Comparison of ENCODE assay signal across 12 mouse cellular contexts in the genomic region with DNA sequence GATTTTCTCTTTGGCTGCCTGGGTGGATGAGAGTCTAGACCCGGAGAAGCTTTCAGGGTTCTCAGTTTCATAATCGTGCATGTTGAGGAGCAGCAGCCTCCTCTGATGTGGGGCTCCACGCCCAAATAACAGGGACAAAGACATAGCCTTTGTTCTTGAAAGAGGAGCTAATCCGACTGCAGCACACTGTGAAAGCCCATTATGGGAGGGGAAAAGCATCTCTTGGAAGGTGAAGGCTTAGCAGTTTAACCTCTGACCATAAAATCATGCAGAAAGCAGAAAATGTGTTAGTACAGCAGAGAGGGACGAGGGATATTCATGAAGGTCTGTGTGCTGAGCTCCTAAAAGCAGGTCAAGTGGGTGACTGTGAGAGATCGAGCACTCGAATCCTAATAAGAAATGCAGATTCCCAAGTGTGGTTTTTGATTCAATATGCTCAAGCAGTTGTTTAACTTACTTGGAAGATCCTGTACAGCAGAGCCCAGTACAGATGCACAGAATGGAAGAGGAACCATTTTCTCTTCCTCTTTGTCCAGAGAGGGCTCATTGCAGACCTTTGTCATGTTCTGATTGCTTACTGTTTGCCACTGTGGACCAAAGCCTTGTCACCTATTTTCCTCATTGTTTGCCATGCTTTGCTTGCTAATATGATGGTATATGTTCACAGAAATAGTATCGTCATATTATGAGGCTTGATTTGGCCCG. TPM values are rescaled to one million over a fixed set of nuclear protein-coding genes. Genes with fewer than 3 reads are reported as not detected.
DNase-seq lines count a peak whose midpoint lies in the region; ATAC-seq lines count a peak whose summit lies in the region.
"Had no signal": no experiment of that assay in that cellular context is flagged by ENCODE, and none has a peak within 500 bp of the region (broad histone marks: within the 10 kb centered on the region; RNA-seq: fewer than 3 reads in every experiment).

No protein-coding gene starts in this region.

- peak; percentile 29 for DNase-seq in brain, adult 2 months (ENCODE audit: low read depth, low spot score)
- DNase-seq in embryonic facial prominence, embryonic 10.5 days (ENCODE audit: low spot score), result peak; percentile 12
- DNase-seq in hindbrain, embryonic 14.5 days (ENCODE audit: low spot score), result peak; percentile 45
- DNase-seq in spleen, postnatal 14 days (ENCODE audit: low spot score in 2 of 2), result no peak
- no peak for DNase-seq in adrenal gland, postnatal 4 days (ENCODE audit: low spot score in 2 of 2)
- no peak for DNase-seq in lung, adult 18-20 months
- DNase-seq: adrenal gland, postnatal 14 days; spleen, adult 18-20 months; thymus, postnatal 4 days had no signal

- H3K4me3 ChIP-seq in embryonic facial prominence, embryonic 10.5 days, result no peak overlapping the region
- H3K4me3 ChIP-seq in hindbrain, embryonic 14.5 days (replicated peaks; ENCODE audit: low read length), result no peak overlapping the region
- H3K4me3 ChIP-seq: kidney, embryonic 15.5 days; limb, embryonic 10.5 days had no signal

- 44% methylated on average over 9 of the region's 9 CpGs for WGBS in embryonic facial prominence, embryonic 10.5 days
- WGBS in hindbrain, embryonic 14.5 days, result 19% methylated on average over 9 of the region's 9 CpGs

- H3K9ac ChIP-seq in hindbrain, embryonic 14.5 days, result peak overlapping the region; percentile 32
- H3K9ac ChIP-seq: kidney, embryonic 15.5 days had no signal

- no peaks in the 10 kb centered on the region for H3K9me3 ChIP-seq in embryonic facial prominence, embryonic 10.5 days
- H3K9me3 ChIP-seq in hindbrain, embryonic 14.5 days (ENCODE audit: control insufficient read depth, low read length), result no peaks in the 10 kb centered on the region
- H3K9me3 ChIP-seq: kidney, embryonic 15.5 days; limb, embryonic 10.5 days had no signal

- H3K4me1 ChIP-seq in embryonic facial prominence, embryonic 10.5 days, result 0 out of 2 replicates have a peak, but pooled peaks cover 4% of the 10 kb centered on the region
- H3K4me1 ChIP-seq in hindbrain, embryonic 14.5 days (replicated peaks; ENCODE audit: control insufficient read depth, insufficient read depth, low read length), result 0 out of 2 replicates have a peak, but pooled peaks cover 10% of the 10 kb centered on the region
- H3K4me1 ChIP-seq: kidney, embryonic 15.5 days had no signal

- no peaks in the 10 kb centered on the region for H3K36me3 ChIP-seq in embryonic facial prominence, embryonic 10.5 days (replicated peaks)
- H3K36me3 ChIP-seq in hindbrain, embryonic 14.5 days (replicated peaks; ENCODE audit: control insufficient read depth, insufficient read depth), result no peaks in the 10 kb centered on the region
- H3K36me3 ChIP-seq: kidney, embryonic 15.5 days; limb, embryonic 10.5 days had no signal

- peak; percentile 57; the same call in 1 of the 2 replicates for ATAC-seq in hindbrain, embryonic 14.5 days (ENCODE audit: low FRiP score)
- 0 out of 2 replicates have a peak, but pooled peaks have one; percentile 35 for ATAC-seq in monocyte, adult 5-6 weeks (replicated peaks; ENCODE audit: insufficient number of reproducible peaks, low FRiP score, low TSS enrichment, poor library complexity, severe bottlenecking)

- peak overlapping the region; percentile 6; the same call in 1 of the 2 replicates for H3K4me2 ChIP-seq in hindbrain, embryonic 14.5 days (replicated peaks)
- H3K4me2 ChIP-seq: kidney, embryonic 15.5 days had no signal

- H3K27me3 ChIP-seq in embryonic facial prominence, embryonic 10.5 days (replicated peaks; ENCODE audit: low read depth, poor library complexity, severe bottlenecking), result no peaks in the 10 kb centered on the region
- no peaks in the 10 kb centered on the region for H3K27me3 ChIP-seq in hindbrain, embryonic 14.5 days (ENCODE audit: control insufficient read depth, insufficient read depth, low read length)
- H3K27me3 ChIP-seq: kidney, embryonic 15.5 days had no signal

- H3K27ac ChIP-seq in embryonic facial prominence, embryonic 10.5 days (replicated peaks), result 0 out of 2 replicates have a peak overlapping the region, but pooled peaks have one; percentile 26
- peak overlapping the region; percentile 63 for H3K27ac ChIP-seq in hindbrain, embryonic 14.5 days
- H3K27ac ChIP-seq: kidney, embryonic 15.5 days; limb, embryonic 10.5 days had no signal

RNA-seq across cellular contexts. Expression of a gene that starts 37.6 kb away (rescaled TPM):
- polyA plus RNA-seq in embryonic facial prominence, embryonic 10.5 days (2016; fragmentation: Nextera tagmentation; extraction: Ambion mirVana), result 6.3 and 6.7 TPM in 2 replicates
- polyA plus RNA-seq in hindbrain, embryonic 14.5 days (2014; fragmentation: Nextera tagmentation; extraction: Ambion mirVana), result 8.5 and 11.2 TPM in 2 replicates
- 37.3 to 60.9 TPM (median 40.9 TPM) in 3 replicates for total RNA-seq in monocyte, adult 5-6 weeks (2017)
- 10 to 100 TPM; 25.0 to 26.2 TPM for total RNA-seq in adrenal gland, postnatal 4 days (2021)

Comparison
In these comparisons a context has a peak if more than half of its experiments do, and no peak if none do; other contexts are left out.
1. DNase-seq: peak in brain, adult 2 months (single experiment), embryonic facial prominence, embryonic 10.5 days (single experiment) and hindbrain, embryonic 14.5 days (single experiment); none in spleen, postnatal 14 days (0 of 2), adrenal gland, postnatal 4 days (0 of 2) and lung, adult 18-20 months (0 of 2).